Mouse (Mus musculus) forebrain, postnatal 0 days (tissue): ENCODE data around the gene Arrdc2. TPM values are rescaled to one million over a fixed set of nuclear protein-coding genes. Genes with fewer than 3 reads are reported as not detected.
A peak's percentile ranks its signal among the peaks of the same experiment; 100 is the strongest.

ENCODE experiments used
- ATAC-seq: fragments of 200-750 bp; cut with Nextera tagmentation; 2 replicates; pipeline ENCODE4 v1.8.0; 2017; ENCODE audit warnings: mild to moderate bottlenecking, moderate library complexity
- DNase-seq: peaks from one replicate; pipeline ENCODE4 v3.0.0-alpha.2; 2015
- H3K27ac ChIP-seq: fragments of 300-500 bp; sonication (generic); 2 replicates; pipeline ENCODE4 v1.5.1; 2014; ENCODE audit warnings: low read depth, mild to moderate bottlenecking, antibody characterized with exemption, low read length, moderate library complexity, mixed read lengths
- H3K27me3 ChIP-seq: fragments of 300-500 bp; sonication (generic); 2 replicates; pipeline ENCODE4 v1.6.1; 2014; ENCODE audit warnings: mild to moderate bottlenecking, low read length, mixed read lengths; ENCODE audit not compliant: insufficient read depth
- H3K36me3 ChIP-seq: fragments of 300-500 bp; sonication (generic); 2 replicates; pipeline ENCODE4 v1.6.1; 2014; ENCODE audit warnings: mild to moderate bottlenecking, moderate library complexity; ENCODE audit not compliant: insufficient read depth
- H3K4me1 ChIP-seq: fragments of 300-500 bp; sonication (generic); 2 replicates; pipeline ENCODE4 v1.6.1; 2014; ENCODE audit warnings: antibody characterized with exemption; ENCODE audit not compliant: insufficient read depth
- H3K4me2 ChIP-seq: fragments of 300-500 bp; sonication (generic); 2 replicates; pipeline ENCODE4 v1.6.1; 2014; ENCODE audit warnings: low read depth, mild to moderate bottlenecking, moderate library complexity
- H3K4me3 ChIP-seq: fragments of 300-500 bp; sonication (generic); 2 replicates; pipeline ENCODE4 v1.5.1; 2014; ENCODE audit warnings: low read depth, low read length, mixed read lengths
- H3K9ac ChIP-seq: fragments of 300-500 bp; sonication (generic); 2 replicates; pipeline ENCODE4 v1.6.1; 2014; ENCODE audit warnings: mild to moderate bottlenecking
- H3K9me3 ChIP-seq: fragments of 300-500 bp; sonication (generic); 2 replicates; pipeline ENCODE4 v1.6.1; 2016; ENCODE audit warnings: low read length
- CTCF ChIP-seq: sonication (generic); IDR thresholded peaks from 2 replicates; pipeline ENCODE4 v1.5.1; 2016; ENCODE audit warnings: antibody characterized with exemption, control low read depth, low read depth
- WGBS: fragments of 180-500 bp; shearing (Covaris S2); extraction: QIAGEN DNeasy Blood & Tissue Kit; methylation state at CpG from one replicate; pipeline ENCODE4 v1.1.7; 2014; 5-methylcytosine and 5-hydroxymethylcytosine counted together
- polyA plus RNA-seq: library from polyadenylated mRNA; unstranded; fragments of >200 nt; fragmentation: Nextera tagmentation; extraction: Ambion mirVana; gene quantifications from 2 replicates; pipeline ENCODE4 v1.2.1, GENCODE M21; 2015
- total RNA-seq: library from RNA; depleted of rRNA; stranded (reverse); fragments of >200 nt; gene quantifications from 2 replicates; pipeline ENCODE4 v1.2.3, GENCODE M21; 2014

Arrdc2 gene
- total and polyA plus RNA-seq, 2 experiments from 2014 or later = 5.6 to 15.4 TPM

GRCm38 (mm10) chr8:70797081-70798070 lies 42.1 kb downstream of the Arrdc2 start:
- TF ChIP-seq CTCF = no peak
- Histone ChIP-seq H3K36me3 (no peaks in the 10 kb centered on the region), H3K4me2 (peak overlapping the region; percentile 94), H3K9ac (peak overlapping the region; percentile 59), H3K27me3 (no peaks in the 10 kb centered on the region; the same call in none of the 2 replicates), H3K9me3 (no peaks in the 10 kb centered on the region), H3K4me1 (peaks cover 28% of the 10 kb centered on the region), H3K27ac (peak overlapping the region; percentile 59), H3K4me3 (peak overlapping the region; percentile 62)
- WGBS = 2% methylated on average over 57 of the region's 57 CpGs
- ATAC-seq = peak; percentile 75
- peak; percentile 93 for DNase-seq

GRCm38 (mm10) chr8:70796403-70797080 lies 43.0 kb downstream of the Arrdc2 start:
- Histone ChIP-seq H3K9ac (peak overlapping the region; percentile 59), H3K9me3 (no peaks in the 10 kb centered on the region), H3K4me3 (peak overlapping the region; percentile 62), H3K4me1 (peaks cover 30% of the 10 kb centered on the region), H3K36me3 (no peaks in the 10 kb centered on the region), H3K4me2 (peak overlapping the region; percentile 94), H3K27me3 (no peaks in the 10 kb centered on the region; the same call in none of the 2 replicates), H3K27ac (peak overlapping the region; percentile 59; the same call in 1 of the 2 replicates)
- ATAC-seq (no peak), DNase-seq (no peak)
- TF ChIP-seq CTCF = no peak
- 1% methylated on average over 52 of the region's 54 CpGs for WGBS

GRCm38 (mm10) chr8:70795370-70795769 lies 44.1 kb downstream of the Arrdc2 start:
- H3K4me3 ChIP-seq = no peak overlapping the region
- peak; percentile 39 for TF ChIP-seq CTCF
- WGBS = 89% methylated on average over 2 of the region's 2 CpGs

GRCm38 (mm10) chr8:70794215-70794614 lies 45.3 kb downstream of the Arrdc2 start:
- no peak for TF ChIP-seq CTCF
- no peaks in the 10 kb centered on the region; the same call in 1 of the 2 replicates for H3K27me3 ChIP-seq
- peaks cover 28% of the 10 kb centered on the region for H3K4me1 ChIP-seq
- no peak overlapping the region for H3K4me3 ChIP-seq
- no peak for DNase-seq
- WGBS = 90% methylated on average over 2 of the region's 2 CpGs
- 0 out of 2 replicates have a peak overlapping the region, but pooled peaks have one; percentile 9 for H3K27ac ChIP-seq
- no peak overlapping the region for H3K4me2 ChIP-seq
- no peaks in the 10 kb centered on the region for H3K9me3 ChIP-seq
- ATAC-seq = no peak
- peaks cover 5% of the 10 kb centered on the region; the same call in 1 of the 2 replicates for H3K36me3 ChIP-seq
- no peak overlapping the region for H3K9ac ChIP-seq

More at GRCm38 (mm10) chr8:70795370-70795769, 44.1 kb downstream of the Arrdc2 start:
- H3K4me1 ChIP-seq = peaks cover 28% of the 10 kb centered on the region
- ATAC-seq = no peak
- no peaks in the 10 kb centered on the region for H3K9me3 ChIP-seq
- no peak overlapping the region for H3K9ac ChIP-seq
- H3K27me3 ChIP-seq = no peaks in the 10 kb centered on the region; the same call in none of the 2 replicates
- H3K36me3 ChIP-seq = no peaks in the 10 kb centered on the region
- H3K4me2 ChIP-seq = no peak overlapping the region
- H3K27ac ChIP-seq = no peak overlapping the region
- no peak for DNase-seq

GRCm38 (mm10) chr8:70792700-70793099 lies 46.8 kb downstream of the Arrdc2 start:
- peak; percentile 37 for TF ChIP-seq CTCF
- H3K4me1 ChIP-seq = peaks cover 19% of the 10 kb centered on the region
- H3K9ac ChIP-seq = peak overlapping the region; percentile 87
- peak overlapping the region; percentile 63 for H3K4me3 ChIP-seq
- under 1% methylated on average over 20 of the region's 20 CpGs for WGBS
- H3K9me3 ChIP-seq = no peaks in the 10 kb centered on the region
- DNase-seq = no peak
- peak overlapping the region; percentile 85 for H3K4me2 ChIP-seq
- H3K27ac ChIP-seq = peak overlapping the region; percentile 88
- no peak for ATAC-seq
- peaks cover 19% of the 10 kb centered on the region; the same call in 1 of the 2 replicates for H3K36me3 ChIP-seq
- H3K27me3 ChIP-seq = no peaks in the 10 kb centered on the region

- Histone ChIP-seq H3K9me3 (no peaks in the 10 kb centered on the region), H3K4me3 (peak overlapping the region; percentile 63), H3K27me3 (no peaks in the 10 kb centered on the region), H3K4me1 (peaks cover 19% of the 10 kb centered on the region), H3K36me3 (peaks cover 24% of the 10 kb centered on the region), H3K9ac (peak overlapping the region; percentile 87), H3K27ac (peak overlapping the region; percentile 88), H3K4me2 (peak overlapping the region; percentile 85)
- DNase-seq (peak; percentile 96), ATAC-seq (peak; percentile 88)
- 3% methylated on average over 58 of the region's 58 CpGs for WGBS
- TF ChIP-seq CTCF = no peak
Observed at GRCm38 (mm10) chr8:70791975-70792691, 47.4 kb downstream of the Arrdc2 start.
